Mouse (Mus musculus): ENCODE results near the gene Sin3a. TPM values are rescaled to one million over a fixed set of nuclear protein-coding genes. Genes with fewer than 3 reads are reported as not detected.
A peak's percentile ranks its signal among the peaks of the same experiment; 100 is the strongest.

Gene Sin3a
- total RNA-seq, 2 experiments from 2014 or later: 31.6 to 40.1 TPM

GRCm38 (mm10) chr9:57130577-57131433, 59.0 kb downstream of the Sin3a start, which contains the start of gene Man2c1:
Gene Man2c1, plus strand, starts transcription at chr9:57130690.
- intact Hi-C loops (cut with DNase I): loop anchor here (1.0 to 2.0 kb wide), 5 partner anchors 58 to 240 kb away; partner anchors contain the start of genes Sin3a and Snx33
- DNase-seq: peak; percentile 92 to 94

- intact Hi-C loops (cut with DNase I): no loop called here
- no peak for DNase-seq
Observed at GRCm38 (mm10) chr9:57137246-57137645, 65.4 kb downstream of the Sin3a start.

GRCm38 (mm10) chr9:57137777-57138176, 65.9 kb downstream of the Sin3a start:
- no peak for DNase-seq
- intact Hi-C loops (cut with DNase I): no loop called here

- intact Hi-C loops (cut with DNase I): no loop called here
- DNase-seq: no peak
Observed at GRCm38 (mm10) chr9:57138507-57138906, 66.7 kb downstream of the Sin3a start.

GRCm38 (mm10) chr9:57139110-57139509, 67.3 kb downstream of the Sin3a start:
- no peak for DNase-seq
- intact Hi-C loops (cut with DNase I): no loop called here

GRCm38 (mm10) chr9:57139571-57139970, 67.7 kb downstream of the Sin3a start:
- intact Hi-C loops (cut with DNase I): no loop called here
- no peak for DNase-seq

- intact Hi-C loops (cut with DNase I): no loop called here
- no peak for DNase-seq
Observed at GRCm38 (mm10) chr9:57141417-57142353, 69.8 kb downstream of the Sin3a start.

GRCm38 (mm10) chr9:57143212-57143611, 71.4 kb downstream of the Sin3a start:
- DNase-seq: no peak
- intact Hi-C loops (cut with DNase I): no loop called here

GRCm38 (mm10) chr9:57144830-57145229, 73.0 kb downstream of the Sin3a start:
- DNase-seq: no peak
- intact Hi-C loops (cut with DNase I): loop anchor here (5.0 kb wide), 1 partner anchor 292 kb away; no protein-coding TSS in a partner anchor

GRCm38 (mm10) chr9:57146451-57147066, 74.7 kb downstream of the Sin3a start:
- intact Hi-C loops (cut with DNase I): loop anchor here (5.0 kb wide), 1 partner anchor 291 kb away; no protein-coding TSS in a partner anchor
- no peak for DNase-seq

- no peak for DNase-seq
- intact Hi-C loops (cut with DNase I): loop anchor here (5.0 kb wide), 1 partner anchor 290 kb away; no protein-coding TSS in a partner anchor
Observed at GRCm38 (mm10) chr9:57147205-57148143, 75.6 kb downstream of the Sin3a start.

GRCm38 (mm10) chr9:57148144-57148878, 76.5 kb downstream of the Sin3a start, which contains the start of gene Neil1:
Gene Neil1, minus strand, starts transcription at chr9:57148305.
- intact Hi-C loops (cut with DNase I): loop anchor here (5.0 kb wide), 1 partner anchor 289 kb away; no protein-coding TSS in a partner anchor
- DNase-seq: peak; percentile 79 to 84

- DNase-seq: no peak
- intact Hi-C loops (cut with DNase I): loop anchor here (5.0 kb wide), 1 partner anchor 288 kb away; no protein-coding TSS in a partner anchor
Observed at GRCm38 (mm10) chr9:57149021-57149420, 77.2 kb downstream of the Sin3a start.

- DNase-seq: no peak
- intact Hi-C loops (cut with DNase I): no loop called here
Observed at GRCm38 (mm10) chr9:57150192-57150591, 78.4 kb downstream of the Sin3a start.

- no peak for DNase-seq
- intact Hi-C loops (cut with DNase I): no loop called here
Observed at GRCm38 (mm10) chr9:57152331-57152730, 80.5 kb downstream of the Sin3a start.

- no peak for DNase-seq
- intact Hi-C loops (cut with DNase I): no loop called here
Observed at GRCm38 (mm10) chr9:57156383-57156782, 84.5 kb downstream of the Sin3a start.

- intact Hi-C loops (cut with DNase I): no loop called here
- DNase-seq: no peak
Observed at GRCm38 (mm10) chr9:57156823-57157222, 85.0 kb downstream of the Sin3a start.

- intact Hi-C loops (cut with DNase I): no loop called here
- DNase-seq: no peak
Observed at GRCm38 (mm10) chr9:57157499-57157898, 85.7 kb downstream of the Sin3a start.
